Mouse (Mus musculus) stomach, embryonic 14.5 days (tissue): ENCODE data around the gene Gstt2. TPM values are rescaled to one million over a fixed set of nuclear protein-coding genes. Genes with fewer than 3 reads are reported as not detected.
"Not testable (repeated sequence)": the region's sequence is repeated elsewhere in the genome, so short reads cannot be mapped to it uniquely, and the experiment has no call there.

Experiments used
- ATAC-seq: fragments of 200-750 bp; cut with Nextera tagmentation; 2 replicates; pipeline ENCODE4 v1.8.0; 2017; ENCODE audit warnings: low read depth, moderate TSS enrichment; ENCODE audit not compliant: insufficient number of reproducible peaks, insufficient read depth, low FRiP score
- H3K27ac ChIP-seq: fragments of 300-500 bp; sonication (generic); 2 replicates; pipeline ENCODE4 v1.5.1; 2014; ENCODE audit warnings: mild to moderate bottlenecking, low read length, moderate library complexity, mixed read lengths
- H3K27me3 ChIP-seq: fragments of 300-500 bp; sonication (generic); 2 replicates; pipeline ENCODE4 v1.6.1; 2014; ENCODE audit warnings: low read length, control low read depth, mixed read lengths; ENCODE audit not compliant: control insufficient read depth, insufficient read depth
- H3K36me3 ChIP-seq: fragments of 300-500 bp; sonication (generic); 2 replicates; pipeline ENCODE4 v1.6.1; 2014; ENCODE audit warnings: mild to moderate bottlenecking, control low read depth, low read length, moderate library complexity, mixed read lengths; ENCODE audit not compliant: control insufficient read depth, insufficient read depth
- H3K4me1 ChIP-seq: fragments of 300-500 bp; sonication (generic); 2 replicates; pipeline ENCODE4 v1.6.1; 2014; ENCODE audit warnings: low read length, control low read depth, mixed read lengths; ENCODE audit not compliant: control insufficient read depth, insufficient read depth
- H3K4me2 ChIP-seq: fragments of 300-500 bp; sonication (generic); replicated peaks from 2 replicates; pipeline ENCODE4 v1.6.1; 2014; ENCODE audit warnings: low read depth, low read length, control low read depth
- H3K4me3 ChIP-seq: fragments of 300-500 bp; sonication (generic); 2 replicates; pipeline ENCODE4 v1.5.1; 2014; ENCODE audit warnings: low read depth, low read length, control low read depth
- H3K9ac ChIP-seq: fragments of 300-500 bp; sonication (generic); replicated peaks from 2 replicates; pipeline ENCODE4 v1.6.1; 2014; ENCODE audit warnings: low read depth, mild to moderate bottlenecking, control low read depth, low read length, moderate library complexity, mixed read lengths
- H3K9me3 ChIP-seq: fragments of 300-500 bp; sonication (generic); 2 replicates; pipeline ENCODE4 v1.6.1; 2016; ENCODE audit warnings: low read depth, low read length, control low read depth; ENCODE audit not compliant: control insufficient read depth
- WGBS: fragments of 180-500 bp; shearing (Covaris S2); extraction: QIAGEN DNeasy Blood & Tissue Kit; methylation state at CpG from one replicate; pipeline ENCODE4 v1.1.7; 2014; 5-methylcytosine and 5-hydroxymethylcytosine counted together
- polyA plus RNA-seq: library from polyadenylated mRNA; unstranded; fragments of >200 nt; fragmentation: Nextera tagmentation; extraction: Ambion mirVana; gene quantifications from 2 replicates; pipeline ENCODE4 v1.2.1, GENCODE M21; 2014

Gstt2 gene
- polyA plus RNA-seq, 1 experiment from 2014 or later: 43.5 TPM

DNA sequence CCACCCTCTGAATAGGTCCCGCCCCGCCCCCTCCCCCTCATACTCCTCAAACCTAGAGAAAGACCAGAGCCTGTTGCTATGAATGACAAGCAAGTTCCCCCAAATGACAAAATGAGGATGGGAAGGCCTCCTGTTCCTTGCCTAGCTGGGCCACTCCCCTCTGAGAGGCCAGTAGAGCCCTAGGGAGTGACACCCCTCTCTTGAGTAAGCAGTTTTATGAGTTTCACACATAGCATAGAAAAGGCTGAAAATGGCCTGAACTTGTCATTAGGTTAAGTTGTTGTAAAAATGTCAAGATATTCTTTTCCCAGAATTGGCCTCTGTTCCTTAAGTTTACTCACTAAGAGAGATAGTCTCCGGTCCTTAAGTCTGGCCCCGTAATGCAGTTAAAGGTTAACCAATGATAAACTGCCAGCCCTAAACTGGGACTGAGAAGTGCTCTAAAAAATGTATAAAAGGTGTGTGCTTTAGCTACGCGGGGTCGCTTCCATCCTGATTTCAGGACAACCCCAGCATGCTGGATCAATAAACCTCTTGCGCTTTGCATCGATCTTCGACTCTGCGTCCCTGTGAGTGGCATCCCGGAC lies 15.4 kb upstream of the Gstt2 start:
- 0 out of 2 replicates have a peak, but pooled peaks cover 3% of the 10 kb centered on the region for H3K4me1 ChIP-seq
- H3K36me3 ChIP-seq: peaks cover 9% of the 10 kb centered on the region; the same call in 1 of the 2 replicates
- no peak overlapping the region for H3K4me2 ChIP-seq
- WGBS: 79% methylated on average over 12 of the region's 12 CpGs
- no peak overlapping the region for H3K27ac ChIP-seq
- no peak overlapping the region for H3K9ac ChIP-seq
- H3K4me3 ChIP-seq: no peak overlapping the region
- no peaks in the 10 kb centered on the region for H3K9me3 ChIP-seq
- no peaks in the 10 kb centered on the region for H3K27me3 ChIP-seq
- ATAC-seq: no peak

GRCm38 (mm10) chr10:75851681-75852080 lies 14.5 kb upstream of the Gstt2 start:
- ATAC-seq: no peak
- Histone ChIP-seq H3K9me3 (no peaks in the 10 kb centered on the region), H3K4me3 (no peak overlapping the region), H3K27ac (no peak overlapping the region), H3K27me3 (no peaks in the 10 kb centered on the region), H3K36me3 (no peaks in the 10 kb centered on the region), H3K4me2 (no peak overlapping the region), H3K4me1 (0 out of 2 replicates have a peak, but pooled peaks cover 3% of the 10 kb centered on the region), H3K9ac (no peak overlapping the region)
- WGBS: 33% methylated on average over 3 of the region's 3 CpGs

DNA sequence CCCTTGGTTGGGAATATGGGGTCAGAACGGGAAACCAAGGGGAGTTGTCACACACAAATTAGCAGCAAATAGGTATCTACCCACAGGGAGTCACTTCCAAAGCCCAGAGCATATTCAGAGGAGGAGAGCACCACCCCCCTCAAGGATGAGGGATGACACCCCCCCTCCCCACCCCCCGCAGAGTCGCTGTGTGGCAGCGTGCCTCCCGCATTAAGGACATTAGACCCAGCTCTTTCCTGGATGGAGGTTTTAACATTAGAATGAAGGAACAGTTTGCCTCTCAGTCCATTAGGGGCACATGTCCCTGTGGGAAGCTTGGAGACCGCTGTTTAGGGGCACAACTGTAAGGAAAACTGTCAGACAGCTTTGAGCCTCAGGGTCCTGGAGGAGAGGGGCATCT lies 13.9 kb upstream of the Gstt2 start:
- WGBS: 10% methylated on average over 6 of the region's 6 CpGs
- H3K4me1 ChIP-seq: 0 out of 2 replicates have a peak, but pooled peaks cover 3% of the 10 kb centered on the region
- H3K9ac ChIP-seq: no peak overlapping the region
- H3K27me3 ChIP-seq: no peaks in the 10 kb centered on the region
- no peak overlapping the region for H3K4me2 ChIP-seq
- H3K9me3 ChIP-seq: no peaks in the 10 kb centered on the region
- H3K27ac ChIP-seq: no peak overlapping the region
- no peak for ATAC-seq
- H3K36me3 ChIP-seq: no peaks in the 10 kb centered on the region
- H3K4me3 ChIP-seq: no peak overlapping the region

DNA sequence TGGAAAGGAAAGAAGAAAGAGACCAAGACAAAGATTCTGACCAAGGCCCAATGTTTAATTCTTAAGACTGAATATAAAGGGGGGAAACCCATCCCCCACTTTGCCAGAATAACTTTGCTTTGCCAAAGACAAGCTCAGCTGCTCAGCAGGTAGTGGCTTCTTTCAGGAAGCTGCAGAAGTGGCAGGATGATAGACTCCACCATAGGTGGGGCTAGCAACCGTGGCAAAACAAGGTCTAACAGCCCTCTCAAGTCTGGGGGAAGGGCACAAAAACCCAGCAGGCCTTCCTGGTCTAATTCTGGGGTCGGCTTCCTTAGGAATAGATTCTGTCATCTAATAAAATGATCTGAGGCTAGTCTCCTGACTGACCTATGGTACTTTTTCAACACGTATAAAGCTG lies 11.2 kb upstream of the Gstt2 start:
- no peak overlapping the region for H3K4me3 ChIP-seq
- H3K27ac ChIP-seq: no peak overlapping the region
- 0 out of 2 replicates have a peak, but pooled peaks cover 3% of the 10 kb centered on the region for H3K4me1 ChIP-seq
- H3K9ac ChIP-seq: no peak overlapping the region
- no peaks in the 10 kb centered on the region for H3K36me3 ChIP-seq
- H3K9me3 ChIP-seq: no peaks in the 10 kb centered on the region
- no peak overlapping the region for H3K4me2 ChIP-seq
- H3K27me3 ChIP-seq: no peaks in the 10 kb centered on the region
- ATAC-seq: no peak
- 25% methylated on average over 3 of the region's 3 CpGs for WGBS

GRCm38 (mm10) chr10:75845306-75845930 lies 8.2 kb upstream of the Gstt2 start:
- Histone ChIP-seq H3K4me2 (no peak overlapping the region), H3K27me3 (no peaks in the 10 kb centered on the region), H3K9me3 (no peaks in the 10 kb centered on the region), H3K36me3 (no peaks in the 10 kb centered on the region), H3K4me1 (no peaks in the 10 kb centered on the region), H3K4me3 (no peak overlapping the region), H3K9ac (no peak overlapping the region), H3K27ac (no peak overlapping the region)
- no peak; the same call in 1 of the 2 replicates for ATAC-seq
- WGBS: 65% methylated on average over 6 of the region's 6 CpGs

DNA sequence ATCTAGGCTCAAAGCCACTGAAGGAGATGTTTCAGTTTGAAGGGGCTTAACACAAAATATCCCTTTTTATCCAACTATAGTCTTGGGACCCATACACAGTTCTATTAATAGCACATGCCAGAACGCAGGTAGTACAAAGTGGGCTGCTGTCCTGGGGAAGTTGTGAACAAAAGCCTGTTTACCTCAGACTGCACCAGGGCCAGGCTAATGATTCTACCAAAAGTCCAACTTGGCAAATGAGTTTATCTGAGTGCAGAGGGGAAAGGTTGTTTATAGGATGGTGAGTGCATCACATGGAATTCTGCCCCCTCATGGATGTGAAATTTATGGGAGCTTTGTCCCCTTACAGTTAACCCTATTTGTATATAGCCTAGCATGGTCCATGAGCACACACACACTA lies 7.6 kb upstream of the Gstt2 start:
- Histone ChIP-seq H3K4me2 (no peak overlapping the region), H3K4me1 (no peaks in the 10 kb centered on the region), H3K9me3 (no peaks in the 10 kb centered on the region), H3K36me3 (no peaks in the 10 kb centered on the region), H3K27ac (no peak overlapping the region), H3K4me3 (no peak overlapping the region), H3K9ac (no peak overlapping the region), H3K27me3 (no peaks in the 10 kb centered on the region)
- ATAC-seq: no peak
- WGBS: 58% methylated on average over 1 of the region's 1 CpGs

- not testable (repeated sequence) for H3K27me3 ChIP-seq, ATAC-seq, H3K9ac ChIP-seq, H3K4me1 ChIP-seq, H3K9me3 ChIP-seq, H3K4me2 ChIP-seq, H3K4me3 ChIP-seq, H3K36me3 ChIP-seq, H3K27ac ChIP-seq
- 70% methylated on average over 6 of the region's 6 CpGs for WGBS
These were observed 6.7 kb upstream of the Gstt2 start for GRCm38 (mm10) chr10:75843898-75844297.

GRCm38 (mm10) chr10:75839092-75839491 lies 1.9 kb upstream of the Gstt2 start:
- no peak overlapping the region for H3K9ac ChIP-seq
- H3K36me3 ChIP-seq: no peaks in the 10 kb centered on the region
- H3K27me3 ChIP-seq: no peaks in the 10 kb centered on the region
- no peak overlapping the region for H3K4me2 ChIP-seq
- H3K4me3 ChIP-seq: no peak overlapping the region
- H3K9me3 ChIP-seq: no peaks in the 10 kb centered on the region
- no peak overlapping the region for H3K27ac ChIP-seq
- peaks cover 15% of the 10 kb centered on the region; the same call in 1 of the 2 replicates for H3K4me1 ChIP-seq
- no peak for ATAC-seq
- 81% methylated on average over 10 of the region's 10 CpGs for WGBS
